Mouse (Mus musculus): Measurements from ENCODE around the gene Fut1. TPM values are rescaled to one million over a fixed set of nuclear protein-coding genes. Genes with fewer than 3 reads are reported as not detected.

Gene Fut1
- polyA plus RNA-seq, 1 experiment: 3.9 TPM

DNA sequence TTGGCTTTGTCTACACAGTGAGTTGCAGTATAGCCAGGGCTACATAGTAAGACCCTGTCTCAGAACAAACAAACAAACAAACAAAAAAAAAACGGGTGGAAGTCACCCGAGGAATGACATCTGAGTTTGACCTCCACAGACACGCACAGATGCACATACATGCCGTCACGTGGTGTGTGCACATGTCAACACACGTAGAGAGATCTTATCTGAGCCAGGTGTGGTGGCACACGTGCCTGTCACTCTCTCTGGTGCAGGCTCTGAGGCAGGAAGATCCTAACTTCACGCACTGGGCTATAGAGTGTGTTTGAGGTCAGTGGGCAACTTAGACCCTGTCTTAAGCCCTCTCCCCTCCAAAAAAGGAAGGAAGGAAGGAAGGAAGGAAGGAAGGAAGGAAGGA, 43.1 kb upstream of the Fut1 start:
- Histone ChIP-seq H3K9ac (ENCODE audit: low read depth, poor library complexity, severe bottlenecking) (0 out of 2 replicates have a peak overlapping the region, but pooled peaks have one; percentile 77), H3K36me3 (ENCODE audit: control insufficient read depth, insufficient read depth, low read length, poor library complexity, severe bottlenecking) (peaks cover 19% of the 10 kb centered on the region), H3K27ac (ENCODE audit: insufficient read depth, low read length) (peak overlapping the region; percentile 100), H3K4me1 (ENCODE audit: control insufficient read depth, insufficient read depth, low read length) (peaks cover 17% of the 10 kb centered on the region), H3K4me3 (ENCODE audit: low read depth, low read length) (no peak overlapping the region), H3K27me3 (ENCODE audit: control insufficient read depth, insufficient read depth, low read length, poor library complexity, severe bottlenecking) (no peaks in the 10 kb centered on the region), H3K9me3 (replicated peaks; ENCODE audit: control insufficient read depth, insufficient read depth, low read length, poor library complexity, severe bottlenecking) (no peaks in the 10 kb centered on the region)
- TF ChIP-seq CTCF (IDR thresholded peaks at IDR 0.05; ENCODE audit: low read depth, low read length): no peak
- no peak for TF ChIP-seq POLR2A (IDR thresholded peaks at IDR 0.05; ENCODE audit: insufficient read depth, low read length)
- no peak for TF ChIP-seq EP300 (IDR thresholded peaks at IDR 0.05; ENCODE audit: insufficient read depth, low read depth, low read length)

- H3K4me3 ChIP-seq (ENCODE audit: low read depth, low read length): peak overlapping the region; percentile 24
- H3K36me3 ChIP-seq (ENCODE audit: control insufficient read depth, insufficient read depth, low read length, poor library complexity, severe bottlenecking): peaks cover 19% of the 10 kb centered on the region
- TF ChIP-seq EP300 (IDR thresholded peaks at IDR 0.05; ENCODE audit: insufficient read depth, low read depth, low read length) (peak; percentile 84), POLR2A (IDR thresholded peaks at IDR 0.05; ENCODE audit: insufficient read depth, low read length) (no peak), CTCF (IDR thresholded peaks at IDR 0.05; ENCODE audit: low read depth, low read length) (no peak)
- H3K4me1 ChIP-seq (ENCODE audit: control insufficient read depth, insufficient read depth, low read length): peaks cover 17% of the 10 kb centered on the region
- peak overlapping the region; percentile 100 for H3K27ac ChIP-seq (ENCODE audit: insufficient read depth, low read length)
- H3K27me3 ChIP-seq (ENCODE audit: control insufficient read depth, insufficient read depth, low read length, poor library complexity, severe bottlenecking): no peaks in the 10 kb centered on the region
- peak overlapping the region; percentile 57 for H3K9ac ChIP-seq (ENCODE audit: low read depth, poor library complexity, severe bottlenecking)
- no peaks in the 10 kb centered on the region for H3K9me3 ChIP-seq (replicated peaks; ENCODE audit: control insufficient read depth, insufficient read depth, low read length, poor library complexity, severe bottlenecking)
Observed at GRCm38 (mm10) chr7:45574472-45575379, 42.4 kb upstream of the Fut1 start.

DNA sequence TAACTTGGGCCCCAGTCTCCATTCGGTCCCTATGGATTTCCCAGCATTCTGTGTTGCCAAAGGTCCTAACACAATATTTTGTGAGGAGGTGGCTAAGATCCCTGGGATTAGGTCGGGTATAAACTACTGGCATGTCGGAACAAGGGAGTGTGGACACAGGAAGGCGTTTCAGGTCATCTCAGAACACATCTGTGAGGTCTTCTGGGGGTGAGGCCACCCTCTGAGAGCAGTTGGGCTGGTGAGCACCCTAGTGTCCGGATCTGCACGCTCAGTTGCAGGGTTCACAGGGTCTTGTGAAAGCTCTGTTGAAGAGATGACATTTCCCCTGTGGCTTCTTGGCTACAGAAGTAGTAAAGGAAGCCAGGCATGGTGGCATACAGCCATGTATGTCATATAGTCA, 31.2 kb upstream of the Fut1 start:
- no peaks in the 10 kb centered on the region for H3K4me1 ChIP-seq (ENCODE audit: control insufficient read depth, insufficient read depth, low read length)
- no peak overlapping the region for H3K9ac ChIP-seq (ENCODE audit: low read depth, poor library complexity, severe bottlenecking)
- no peak overlapping the region for H3K4me3 ChIP-seq (ENCODE audit: low read depth, low read length)
- no peaks in the 10 kb centered on the region for H3K9me3 ChIP-seq (replicated peaks; ENCODE audit: control insufficient read depth, insufficient read depth, low read length, poor library complexity, severe bottlenecking)
- no peak for TF ChIP-seq CTCF (IDR thresholded peaks at IDR 0.05; ENCODE audit: low read depth, low read length)
- H3K36me3 ChIP-seq (ENCODE audit: control insufficient read depth, insufficient read depth, low read length, poor library complexity, severe bottlenecking): peaks cover 28% of the 10 kb centered on the region
- no peaks in the 10 kb centered on the region for H3K27me3 ChIP-seq (ENCODE audit: control insufficient read depth, insufficient read depth, low read length, poor library complexity, severe bottlenecking)
- H3K27ac ChIP-seq (ENCODE audit: insufficient read depth, low read length): no peak overlapping the region

- TF ChIP-seq POLR2A (IDR thresholded peaks at IDR 0.05; ENCODE audit: insufficient read depth, low read length) (no peak), CTCF (IDR thresholded peaks at IDR 0.05; ENCODE audit: low read depth, low read length) (no peak), EP300 (IDR thresholded peaks at IDR 0.05; ENCODE audit: insufficient read depth, low read depth, low read length) (no peak)
- H3K4me3 ChIP-seq (ENCODE audit: low read depth, low read length): no peak overlapping the region
- H3K27me3 ChIP-seq (ENCODE audit: control insufficient read depth, insufficient read depth, low read length, poor library complexity, severe bottlenecking): no peaks in the 10 kb centered on the region
- no peak overlapping the region for H3K27ac ChIP-seq (ENCODE audit: insufficient read depth, low read length)
- H3K4me1 ChIP-seq (ENCODE audit: control insufficient read depth, insufficient read depth, low read length): no peaks in the 10 kb centered on the region
- peaks cover 19% of the 10 kb centered on the region for H3K36me3 ChIP-seq (ENCODE audit: control insufficient read depth, insufficient read depth, low read length, poor library complexity, severe bottlenecking)
- H3K9ac ChIP-seq (ENCODE audit: low read depth, poor library complexity, severe bottlenecking): no peak overlapping the region
- H3K9me3 ChIP-seq (replicated peaks; ENCODE audit: control insufficient read depth, insufficient read depth, low read length, poor library complexity, severe bottlenecking): no peaks in the 10 kb centered on the region
Observed at GRCm38 (mm10) chr7:45587631-45588592, 29.2 kb upstream of the Fut1 start.

GRCm38 (mm10) chr7:45589173-45589572, 27.9 kb upstream of the Fut1 start:
- TF ChIP-seq CTCF (IDR thresholded peaks at IDR 0.05; ENCODE audit: low read depth, low read length) (peak; percentile 95), POLR2A (IDR thresholded peaks at IDR 0.05; ENCODE audit: insufficient read depth, low read length) (no peak)
- no peaks in the 10 kb centered on the region for H3K27me3 ChIP-seq (ENCODE audit: control insufficient read depth, insufficient read depth, low read length, poor library complexity, severe bottlenecking)
- peak overlapping the region; percentile 18; the same call in 1 of the 2 replicates for H3K4me3 ChIP-seq (ENCODE audit: low read depth, low read length)
- no peaks in the 10 kb centered on the region for H3K9me3 ChIP-seq (replicated peaks; ENCODE audit: control insufficient read depth, insufficient read depth, low read length, poor library complexity, severe bottlenecking)
- peaks cover 17% of the 10 kb centered on the region for H3K36me3 ChIP-seq (ENCODE audit: control insufficient read depth, insufficient read depth, low read length, poor library complexity, severe bottlenecking)
- no peak overlapping the region for H3K27ac ChIP-seq (ENCODE audit: insufficient read depth, low read length)
- H3K9ac ChIP-seq (ENCODE audit: low read depth, poor library complexity, severe bottlenecking): no peak overlapping the region
- H3K4me1 ChIP-seq (ENCODE audit: control insufficient read depth, insufficient read depth, low read length): no peaks in the 10 kb centered on the region

Measured in ES-Bruce4 (cell line).